Mouse (Mus musculus) cerebellum, adult 2 months (tissue): ENCODE results near the gene Hopx.

ENCODE experiments used
- CTCF ChIP-seq: fragments of 200-500 bp; IDR thresholded peaks from 2 replicates; pipeline ENCODE4 v1.5.1; 2011; ENCODE audit warnings: low read depth, mild to moderate bottlenecking, control low read depth, low read length, moderate library complexity, borderline replicate concordance; ENCODE audit not compliant: insufficient read depth
- POLR2A ChIP-seq: fragments of 200-500 bp; IDR thresholded peaks from 2 replicates; pipeline ENCODE4 v1.6.1; 2011; ENCODE audit warnings: low read length, control low read depth, borderline replicate concordance; ENCODE audit not compliant: insufficient read depth

DNA sequence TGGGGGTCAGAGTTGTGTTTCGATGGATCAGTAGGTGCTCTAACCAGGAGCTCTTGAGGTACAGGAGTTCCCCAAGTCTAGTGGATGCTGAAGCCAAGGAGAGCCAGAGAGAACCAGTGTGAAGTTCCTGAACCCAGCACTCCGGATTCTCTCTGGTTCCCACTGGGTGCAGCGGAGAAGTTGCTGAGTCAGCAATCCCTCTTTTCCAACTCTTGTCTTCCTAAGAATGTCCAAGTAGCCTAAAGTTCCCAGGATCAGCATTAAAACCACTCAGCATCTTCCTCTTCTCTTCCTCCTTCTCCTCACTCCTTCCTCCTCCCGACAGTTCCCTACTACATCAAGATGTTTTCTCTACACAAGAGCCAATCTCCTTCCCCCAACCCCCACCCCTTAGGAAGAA is 30.5 kb downstream of the Hopx start:
- TF ChIP-seq CTCF (no peak), POLR2A (no peak)
